Mouse (Mus musculus): Measurements from ENCODE around the gene Rbm3. TPM values are rescaled to one million over a fixed set of nuclear protein-coding genes. Genes with fewer than 3 reads are reported as not detected.

Rbm3 gene
- polyA plus RNA-seq, 1 experiment: 290 TPM

DNA sequence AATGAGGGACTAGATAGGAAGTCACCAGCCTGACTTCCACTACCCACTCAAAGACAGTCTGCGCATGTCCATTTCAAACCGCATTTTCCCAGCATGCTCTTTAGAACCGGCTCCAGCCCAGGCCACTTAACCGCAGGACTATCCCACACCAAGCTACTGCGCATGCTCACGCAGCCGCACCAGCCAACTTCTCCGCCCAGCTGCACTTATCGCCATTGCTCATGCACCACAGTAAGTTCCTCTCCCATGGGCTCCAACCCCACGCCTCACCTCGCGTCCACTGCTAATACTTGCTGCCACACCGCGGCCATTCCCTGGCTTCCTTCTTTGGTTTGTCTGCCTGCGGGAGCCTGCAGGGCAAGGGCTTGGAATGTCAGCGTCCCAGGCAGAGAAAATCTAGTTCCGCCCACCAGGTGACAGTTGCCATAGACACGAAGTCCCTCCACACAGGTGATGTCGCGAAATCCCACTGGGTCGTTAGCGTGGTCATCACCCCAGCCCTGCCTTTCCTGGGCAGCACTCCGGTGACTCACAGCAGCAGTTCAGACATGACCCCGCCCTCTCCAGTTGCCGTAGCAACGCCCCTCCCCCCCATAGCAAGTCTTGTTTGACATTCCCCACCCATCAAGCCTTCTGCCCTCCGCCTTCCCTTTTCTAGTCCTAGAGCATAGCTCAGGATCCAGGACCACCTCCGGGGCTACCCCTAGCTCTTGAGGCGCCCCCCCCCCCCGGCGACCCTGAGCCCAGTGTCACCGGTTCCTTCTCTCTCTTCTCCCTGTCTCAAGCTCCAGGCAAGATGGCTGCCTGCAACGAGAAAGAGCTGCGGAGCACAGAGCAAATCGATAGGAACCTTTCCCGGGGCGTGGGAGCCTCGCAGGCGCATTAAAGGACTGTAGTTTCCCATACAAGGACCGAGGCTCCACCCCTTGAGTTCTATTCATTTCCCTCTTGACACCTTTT is 13.4 kb downstream of the Rbm3 start, which contains the start of gene Wdr13:
Gene Wdr13, minus strand, starts transcription at position 876 of the 960 bp plus-strand sequence.
- H3K27ac ChIP-seq (ENCODE audit: insufficient read depth, low read depth, low read length): peak within 1 kb of the TSS; percentile 100
- TF ChIP-seq POLR2A (IDR thresholded peaks at IDR 0.05; ENCODE audit: borderline replicate concordance, low read depth, low read length) (no peak), CTCF (IDR thresholded peaks at IDR 0.05; ENCODE audit: low read depth, low read length) (no peak)
- peak within 1 kb of the TSS; percentile 95 for H3K4me3 ChIP-seq (ENCODE audit: insufficient read depth, low read length)
- H3K4me1 ChIP-seq (ENCODE audit: control insufficient read depth, insufficient read depth, low read length): peaks cover 7% of the 10 kb centered on the region

DNA sequence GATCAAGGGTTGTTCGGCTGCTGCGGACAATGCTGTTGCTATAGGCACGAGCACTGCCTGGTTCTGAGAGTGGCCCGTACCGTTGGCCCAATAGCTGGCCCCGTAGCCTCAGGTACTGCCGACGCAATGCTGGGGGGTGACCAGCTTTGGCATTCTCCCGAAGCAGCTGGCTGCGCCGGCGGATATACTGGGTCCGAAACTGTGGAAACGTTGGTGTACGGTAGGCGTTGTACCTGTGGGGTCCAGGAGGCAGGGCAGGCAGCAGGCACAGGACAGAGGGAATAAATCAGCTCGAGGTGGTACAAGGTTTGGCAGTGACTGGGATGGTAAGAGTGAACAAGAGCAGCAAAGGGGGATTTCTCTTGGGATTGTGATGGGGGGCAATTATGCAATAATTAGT is 14.3 kb downstream of the Rbm3 start:
- peak overlapping the region; percentile 44 for H3K27ac ChIP-seq (ENCODE audit: insufficient read depth, low read depth, low read length)
- H3K4me1 ChIP-seq (ENCODE audit: control insufficient read depth, insufficient read depth, low read length): peaks cover 4% of the 10 kb centered on the region
- H3K4me3 ChIP-seq (ENCODE audit: insufficient read depth, low read length): peak overlapping the region; percentile 53

DNA sequence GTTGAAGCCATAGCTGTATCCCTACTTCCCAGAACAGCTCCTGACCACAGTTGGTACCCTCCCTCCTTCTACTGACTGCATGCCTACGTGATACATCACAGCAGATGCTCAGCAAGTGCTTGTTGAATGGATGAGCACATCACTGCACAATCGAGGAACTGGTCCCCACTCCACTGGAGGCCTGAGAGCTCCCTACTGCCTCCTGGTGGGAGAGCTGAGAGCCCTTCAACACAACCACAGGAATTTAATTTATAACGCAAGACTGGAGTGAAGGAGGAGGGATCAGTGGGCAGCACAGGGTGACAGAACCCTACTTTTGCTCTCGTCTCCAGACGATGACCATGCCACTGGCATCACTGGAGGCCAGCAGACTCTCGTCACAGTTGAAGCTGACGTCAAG is 20.4 kb downstream of the Rbm3 start:
- H3K27ac ChIP-seq (ENCODE audit: insufficient read depth, low read depth, low read length): no peak overlapping the region
- TF ChIP-seq POLR2A (IDR thresholded peaks at IDR 0.05; ENCODE audit: borderline replicate concordance, low read depth, low read length) (no peak), CTCF (IDR thresholded peaks at IDR 0.05; ENCODE audit: low read depth, low read length) (0 out of 2 replicates have a peak, but pooled peaks have one; percentile 6)
- H3K4me1 ChIP-seq (ENCODE audit: control insufficient read depth, insufficient read depth, low read length): no peaks in the 10 kb centered on the region
- H3K4me3 ChIP-seq (ENCODE audit: insufficient read depth, low read length): no peak overlapping the region

More for the DNA sequence above, 14.3 kb downstream of the Rbm3 start:
- no peak for TF ChIP-seq POLR2A (IDR thresholded peaks at IDR 0.05; ENCODE audit: borderline replicate concordance, low read depth, low read length)
- no peak for TF ChIP-seq CTCF (IDR thresholded peaks at IDR 0.05; ENCODE audit: low read depth, low read length)

DNA sequence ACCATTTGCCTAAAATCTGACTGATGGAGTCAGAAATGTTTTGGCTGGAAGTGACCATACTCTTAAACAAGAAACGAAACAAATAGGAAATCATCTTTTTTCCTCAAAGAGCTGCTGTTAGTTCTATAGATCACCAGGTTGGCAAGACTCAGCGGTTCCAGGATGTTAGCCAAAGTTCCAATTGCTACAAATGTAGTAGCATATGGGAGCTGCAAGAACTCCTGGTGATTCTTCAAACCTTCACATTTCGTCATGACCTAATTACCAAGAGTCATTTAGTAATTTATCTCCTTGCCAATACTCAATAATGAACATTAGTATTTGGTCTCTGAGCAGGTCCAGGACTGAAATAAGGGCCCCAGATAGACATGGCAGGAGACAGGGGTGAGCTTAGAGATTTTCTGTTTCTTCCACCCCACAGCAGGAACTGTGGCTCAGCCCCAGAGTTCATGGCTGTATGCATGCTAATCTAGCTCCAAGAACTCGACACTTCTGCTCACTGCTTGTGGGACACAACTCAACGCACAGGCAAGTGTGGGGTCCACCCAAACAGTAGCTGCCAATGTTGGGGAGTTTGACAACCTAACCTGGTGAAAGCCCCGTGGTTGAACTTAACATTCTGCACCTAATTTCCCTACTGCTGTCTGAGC is 21.7 kb downstream of the Rbm3 start:
- TF ChIP-seq POLR2A (IDR thresholded peaks at IDR 0.05; ENCODE audit: borderline replicate concordance, low read depth, low read length): no peak
- no peak for TF ChIP-seq CTCF (IDR thresholded peaks at IDR 0.05; ENCODE audit: low read depth, low read length)
- Histone ChIP-seq H3K4me3 (ENCODE audit: insufficient read depth, low read length) (no peak overlapping the region), H3K27ac (ENCODE audit: insufficient read depth, low read depth, low read length) (no peak overlapping the region), H3K4me1 (ENCODE audit: control insufficient read depth, insufficient read depth, low read length) (no peaks in the 10 kb centered on the region)

DNA sequence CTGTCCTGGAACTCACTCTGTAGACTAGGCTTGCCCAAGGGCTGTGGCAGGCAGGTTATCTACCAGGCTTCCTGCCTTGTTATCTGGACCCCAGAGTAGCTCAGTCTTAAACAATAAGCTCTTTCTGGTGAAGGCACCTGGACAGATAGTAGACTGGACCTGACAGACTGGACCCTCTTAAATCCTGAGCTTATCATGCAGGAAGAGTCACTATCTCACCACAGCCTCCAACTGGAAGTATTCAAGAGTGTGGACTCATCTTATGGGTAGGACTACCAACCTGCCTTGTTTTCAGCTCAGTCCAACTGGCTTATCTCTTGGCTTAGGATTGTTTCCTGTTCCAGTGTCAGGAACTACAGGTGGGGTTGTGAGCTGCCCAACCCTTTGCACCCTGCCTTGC is 28.4 kb downstream of the Rbm3 start:
- TF ChIP-seq POLR2A (IDR thresholded peaks at IDR 0.05; ENCODE audit: borderline replicate concordance, low read depth, low read length) (no peak), CTCF (IDR thresholded peaks at IDR 0.05; ENCODE audit: low read depth, low read length) (no peak)
- H3K27ac ChIP-seq (ENCODE audit: insufficient read depth, low read depth, low read length): no peak overlapping the region
- no peaks in the 10 kb centered on the region for H3K4me1 ChIP-seq (ENCODE audit: control insufficient read depth, insufficient read depth, low read length)
- H3K4me3 ChIP-seq (ENCODE audit: insufficient read depth, low read length): no peak overlapping the region

DNA sequence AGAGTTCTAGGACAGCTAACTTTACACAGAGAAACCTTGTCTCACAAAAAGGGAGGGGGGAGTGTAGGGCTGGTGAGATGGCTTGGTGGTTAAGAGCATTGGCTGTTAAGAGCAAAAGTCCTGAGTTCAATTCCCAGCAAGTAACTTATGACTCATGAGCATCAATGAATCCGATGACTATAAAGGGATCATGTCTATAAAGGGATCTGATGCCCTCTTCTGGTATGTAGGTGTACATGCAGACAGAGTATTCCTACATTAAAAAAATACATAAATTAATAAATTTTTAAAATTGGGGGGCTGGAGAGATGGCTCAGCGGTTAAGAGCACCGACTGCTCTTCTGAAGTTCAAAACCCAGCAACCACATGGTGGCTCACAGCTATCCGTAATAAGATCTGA is 30.4 kb downstream of the Rbm3 start:
- H3K4me3 ChIP-seq (ENCODE audit: insufficient read depth, low read length): no peak overlapping the region
- no peak for TF ChIP-seq POLR2A (IDR thresholded peaks at IDR 0.05; ENCODE audit: borderline replicate concordance, low read depth, low read length)
- TF ChIP-seq CTCF (IDR thresholded peaks at IDR 0.05; ENCODE audit: low read depth, low read length): no peak
- no peak overlapping the region for H3K27ac ChIP-seq (ENCODE audit: insufficient read depth, low read depth, low read length)
- H3K4me1 ChIP-seq (ENCODE audit: control insufficient read depth, insufficient read depth, low read length): no peaks in the 10 kb centered on the region

DNA sequence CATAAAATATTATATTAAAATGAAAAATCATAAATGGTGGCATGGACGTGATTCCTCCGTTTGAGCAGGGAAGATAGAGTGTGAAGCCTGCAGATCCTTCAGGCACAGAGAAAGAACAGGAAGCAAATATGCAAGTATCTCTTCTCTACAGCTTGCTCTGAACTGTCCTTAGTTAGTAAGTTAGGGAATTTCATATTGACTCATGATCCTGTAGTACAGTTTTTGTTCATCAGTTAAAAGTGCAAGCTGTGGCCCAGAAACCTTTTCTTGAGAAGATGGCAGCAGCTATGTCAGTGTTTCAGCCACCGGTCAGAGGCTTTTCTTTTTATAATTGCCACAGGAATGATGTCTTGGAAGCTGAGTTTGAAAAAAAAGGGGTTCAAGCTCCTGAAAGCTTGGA is 40.7 kb downstream of the Rbm3 start:
- no peak for TF ChIP-seq CTCF (IDR thresholded peaks at IDR 0.05; ENCODE audit: low read depth, low read length)
- TF ChIP-seq POLR2A (IDR thresholded peaks at IDR 0.05; ENCODE audit: borderline replicate concordance, low read depth, low read length): no peak
- no peak overlapping the region for H3K27ac ChIP-seq (ENCODE audit: insufficient read depth, low read depth, low read length)
- H3K4me1 ChIP-seq (ENCODE audit: control insufficient read depth, insufficient read depth, low read length): peaks cover 2% of the 10 kb centered on the region; the same call in 1 of the 2 replicates
- H3K4me3 ChIP-seq (ENCODE audit: insufficient read depth, low read length): no peak overlapping the region

DNA sequence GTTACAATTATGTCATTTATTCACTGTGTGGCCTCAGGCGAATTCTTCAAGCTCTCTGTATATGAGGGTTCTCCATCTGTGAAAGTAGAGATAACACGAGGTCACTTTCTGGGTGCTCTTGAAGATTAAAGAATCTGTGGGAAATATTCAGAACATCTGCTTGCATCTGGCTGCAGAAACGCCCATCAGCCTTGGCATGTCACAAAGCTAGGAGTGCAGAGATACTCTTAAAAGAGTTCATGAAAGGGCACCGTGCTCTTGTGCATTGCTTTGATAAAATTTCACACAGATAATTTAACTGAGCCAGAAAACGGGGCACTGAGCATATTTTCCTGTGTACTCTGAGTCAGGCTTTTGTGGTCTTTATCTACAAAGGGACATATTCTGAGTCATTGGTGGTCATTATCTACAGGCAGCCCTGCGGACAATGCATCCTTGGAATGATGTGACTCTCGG is 43.4 kb downstream of the Rbm3 start:
- Histone ChIP-seq H3K4me1 (ENCODE audit: control insufficient read depth, insufficient read depth, low read length) (peaks cover 7% of the 10 kb centered on the region; the same call in 1 of the 2 replicates), H3K27ac (ENCODE audit: insufficient read depth, low read depth, low read length) (no peak overlapping the region), H3K4me3 (ENCODE audit: insufficient read depth, low read length) (no peak overlapping the region)
- TF ChIP-seq CTCF (IDR thresholded peaks at IDR 0.05; ENCODE audit: low read depth, low read length) (no peak), POLR2A (IDR thresholded peaks at IDR 0.05; ENCODE audit: borderline replicate concordance, low read depth, low read length) (no peak)

DNA sequence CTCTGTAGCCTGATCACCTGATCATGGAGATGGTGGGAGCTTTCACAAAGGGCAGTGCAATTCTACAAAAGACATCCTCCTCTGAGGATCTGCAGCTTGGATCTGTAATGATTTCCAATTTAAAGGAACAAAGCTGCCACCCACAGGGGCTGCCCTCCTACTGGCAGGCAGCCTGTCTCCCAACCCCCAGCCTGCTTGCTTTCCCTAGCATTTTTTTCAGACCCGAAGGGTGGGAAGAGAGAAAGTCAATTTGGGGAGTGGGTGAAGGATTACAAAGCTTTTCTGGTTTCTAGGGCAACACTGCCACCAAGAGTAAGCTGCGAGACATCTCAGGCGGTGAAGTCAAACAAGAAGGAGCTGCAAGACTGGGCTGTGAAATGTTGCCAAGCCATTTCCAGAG is 44.7 kb downstream of the Rbm3 start:
- peaks cover 7% of the 10 kb centered on the region; the same call in 1 of the 2 replicates for H3K4me1 ChIP-seq (ENCODE audit: control insufficient read depth, insufficient read depth, low read length)
- no peak for TF ChIP-seq CTCF (IDR thresholded peaks at IDR 0.05; ENCODE audit: low read depth, low read length)
- no peak overlapping the region for H3K4me3 ChIP-seq (ENCODE audit: insufficient read depth, low read length)
- no peak overlapping the region for H3K27ac ChIP-seq (ENCODE audit: insufficient read depth, low read depth, low read length)

DNA sequence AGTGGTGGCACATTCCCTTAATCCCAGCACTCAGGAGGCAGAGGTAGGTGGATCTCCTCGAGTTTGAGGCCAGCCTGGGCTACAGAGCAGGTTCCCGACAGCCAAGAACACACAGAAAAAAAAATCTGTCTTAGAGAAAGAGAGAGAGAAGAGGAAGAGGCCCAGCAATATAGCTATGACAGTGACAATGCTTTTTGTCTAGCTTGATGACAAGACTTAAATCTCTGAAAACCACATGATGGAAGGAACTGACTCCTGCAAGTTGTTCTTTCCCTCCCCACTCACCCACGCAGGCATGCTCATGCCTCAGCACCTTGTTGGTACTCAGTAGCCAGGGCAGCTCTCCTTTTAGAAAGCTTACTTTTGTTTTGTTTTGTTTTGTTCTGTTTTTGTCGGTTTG is 46.2 kb downstream of the Rbm3 start:
- Histone ChIP-seq H3K4me3 (ENCODE audit: insufficient read depth, low read length) (no peak overlapping the region), H3K4me1 (ENCODE audit: control insufficient read depth, insufficient read depth, low read length) (peaks cover 7% of the 10 kb centered on the region; the same call in 1 of the 2 replicates), H3K27ac (ENCODE audit: insufficient read depth, low read depth, low read length) (peak overlapping the region; percentile 63)
- TF ChIP-seq POLR2A (IDR thresholded peaks at IDR 0.05; ENCODE audit: borderline replicate concordance, low read depth, low read length): no peak
- no peak for TF ChIP-seq CTCF (IDR thresholded peaks at IDR 0.05; ENCODE audit: low read depth, low read length)
